12 mouse cellular contexts compared by ENCODE assay signal in genomic region chr7:112813731-112814306, GRCm38 (mm10).
DNase-seq lines count a peak whose midpoint lies in the region.
"Had no signal": no experiment of that assay in that cellular context is flagged by ENCODE, and none has a peak within 500 bp of the region (broad histone marks: within the 10 kb centered on the region; RNA-seq: fewer than 3 reads in every experiment).

No protein-coding gene starts in this region.

- H3K27ac ChIP-seq in limb, embryonic 10.5 days = no peak overlapping the region
- H3K27ac ChIP-seq: hindbrain, embryonic 15.5 days; kidney, embryonic 15.5 days; limb, embryonic 15.5 days had no signal

- WGBS in limb, embryonic 10.5 days = 84% methylated on average over 8 of the region's 8 CpGs

- peaks cover 49% of the 10 kb centered on the region for H3K4me1 ChIP-seq in limb, embryonic 10.5 days
- H3K4me1 ChIP-seq: megakaryocyte, embryonic 14.5 days had no signal

- no peaks in the 10 kb centered on the region for H3K27me3 ChIP-seq in limb, embryonic 10.5 days (ENCODE audit: low read depth, poor library complexity, severe bottlenecking)
- H3K27me3 ChIP-seq: hindbrain, embryonic 15.5 days; kidney, embryonic 15.5 days; limb, embryonic 15.5 days had no signal

- DNase-seq in ovary, postnatal 14 days (ENCODE audit: low spot score) = peak; percentile 25
- no peak for DNase-seq in ovary, adult 18-20 months (ENCODE audit: low spot score)
- peak; percentile 71 for DNase-seq in adrenal gland, postnatal 10 days
- DNase-seq in gastrocnemius, postnatal 25 days = peak; percentile 32
- DNase-seq in lung, postnatal 36 days = peak; percentile 86
- DNase-seq in left cerebral cortex, adult 11 months (ENCODE audit: low spot score) = no peak
- DNase-seq in layer of hippocampus, postnatal 10 days (ENCODE audit: low spot score in 2 of 2) = no peak
- DNase-seq in limb, embryonic 10.5 days (ENCODE audit: low spot score) = no peak

- no peak overlapping the region for H3K4me3 ChIP-seq in limb, embryonic 10.5 days
- H3K4me3 ChIP-seq: hindbrain, embryonic 15.5 days; kidney, embryonic 15.5 days; limb, embryonic 15.5 days; megakaryocyte, embryonic 14.5 days had no signal

- 0 out of 2 replicates have a peak, but pooled peaks cover 5% of the 10 kb centered on the region for H3K36me3 ChIP-seq in limb, embryonic 10.5 days
- H3K36me3 ChIP-seq: hindbrain, embryonic 15.5 days; kidney, embryonic 15.5 days; limb, embryonic 15.5 days had no signal

- no peaks in the 10 kb centered on the region for H3K9me3 ChIP-seq in limb, embryonic 10.5 days (replicated peaks)
- H3K9me3 ChIP-seq: hindbrain, embryonic 15.5 days; kidney, embryonic 15.5 days; limb, embryonic 15.5 days; megakaryocyte, embryonic 14.5 days had no signal

Comparison
In these comparisons a context has a peak if more than half of its experiments do, and no peak if none do; other contexts are left out.
1. DNase-seq: peak in ovary, postnatal 14 days (single experiment), adrenal gland, postnatal 10 days (single experiment), gastrocnemius, postnatal 25 days (single experiment) and lung, postnatal 36 days (single experiment); none in ovary, adult 18-20 months (single experiment), left cerebral cortex, adult 11 months (single experiment), layer of hippocampus, postnatal 10 days (0 of 2) and limb, embryonic 10.5 days (single experiment).